Mouse (Mus musculus) intestine, embryonic 16.5 days (tissue): Measurements from ENCODE around the gene Med29. TPM values are rescaled to one million over a fixed set of nuclear protein-coding genes. Genes with fewer than 3 reads are reported as not detected.

Experiments used
- ATAC-seq: fragments of 200-750 bp; cut with Nextera tagmentation; 2 replicates; pipeline ENCODE4 v1.8.0; 2017; ENCODE audit warnings: moderate TSS enrichment, moderate library complexity
- H3K27ac ChIP-seq: fragments of 300-500 bp; sonication (generic); 2 replicates; pipeline ENCODE4 v1.5.1; 2014; ENCODE audit warnings: mild to moderate bottlenecking, low read length
- H3K27me3 ChIP-seq: fragments of 300-500 bp; sonication (generic); replicated peaks from 2 replicates; pipeline ENCODE4 v1.6.1; 2014; ENCODE audit warnings: low read length, control low read depth, mixed read lengths; ENCODE audit not compliant: control insufficient read depth, insufficient read depth
- H3K36me3 ChIP-seq: fragments of 300-500 bp; sonication (generic); 2 replicates; pipeline ENCODE4 v1.6.1; 2014; ENCODE audit warnings: low read length, control low read depth; ENCODE audit not compliant: control insufficient read depth, insufficient read depth
- H3K4me1 ChIP-seq: fragments of 300-500 bp; sonication (generic); 2 replicates; pipeline ENCODE4 v1.6.1; 2014; ENCODE audit warnings: low read length, control low read depth, mixed read lengths; ENCODE audit not compliant: control insufficient read depth, insufficient read depth
- H3K4me2 ChIP-seq: fragments of 300-500 bp; sonication (generic); 2 replicates; pipeline ENCODE4 v1.6.1; 2014; ENCODE audit warnings: low read depth, low read length, control low read depth
- H3K4me3 ChIP-seq: fragments of 300-500 bp; sonication (generic); 2 replicates; pipeline ENCODE4 v1.5.1; 2014; ENCODE audit warnings: mild to moderate bottlenecking, low read length
- H3K9ac ChIP-seq: fragments of 300-500 bp; sonication (generic); 2 replicates; pipeline ENCODE4 v1.6.1; 2014; ENCODE audit warnings: low read depth, low read length
- H3K9me3 ChIP-seq: fragments of 300-500 bp; sonication (generic); 2 replicates; pipeline ENCODE4 v1.6.1; 2016; ENCODE audit warnings: low read length, control low read depth; ENCODE audit not compliant: control insufficient read depth
- WGBS: fragments of 180-500 bp; shearing (Covaris S2); extraction: QIAGEN DNeasy Blood & Tissue Kit; methylation state at CpG from one replicate; pipeline ENCODE4 v1.1.7; 2014; 5-methylcytosine and 5-hydroxymethylcytosine counted together
- polyA plus RNA-seq: library from polyadenylated mRNA; unstranded; fragments of >200 nt; fragmentation: Nextera tagmentation; extraction: Ambion mirVana; gene quantifications from 2 replicates; pipeline ENCODE4 v1.2.1, GENCODE M21; 2015

The Med29 gene
- polyA plus RNA-seq, 1 experiment from 2014 or later: 53.9 TPM

- H3K4me2 ChIP-seq: no peak overlapping the region
- peaks cover 30% of the 10 kb centered on the region for H3K4me1 ChIP-seq
- H3K36me3 ChIP-seq: peaks cover 15% of the 10 kb centered on the region
- no peak overlapping the region for H3K4me3 ChIP-seq
- 2% methylated on average over 4 of the region's 4 CpGs for WGBS
- H3K9ac ChIP-seq: peak overlapping the region; percentile 43
- H3K9me3 ChIP-seq: no peaks in the 10 kb centered on the region
- peak overlapping the region; percentile 77 for H3K27ac ChIP-seq
- no peaks in the 10 kb centered on the region for H3K27me3 ChIP-seq
- ATAC-seq: peak; percentile 16
These were observed 6.0 kb downstream of the Med29 start for GRCm38 (mm10) chr7:28386462-28386861.

GRCm38 (mm10) chr7:28386007-28386406 lies 6.5 kb downstream of the Med29 start:
- Histone ChIP-seq H3K36me3 (peaks cover 15% of the 10 kb centered on the region), H3K9me3 (no peaks in the 10 kb centered on the region), H3K4me2 (no peak overlapping the region), H3K4me3 (no peak overlapping the region), H3K27me3 (no peaks in the 10 kb centered on the region), H3K4me1 (peaks cover 32% of the 10 kb centered on the region), H3K9ac (peak overlapping the region; percentile 43), H3K27ac (peak overlapping the region; percentile 77)
- no peak for ATAC-seq
- WGBS: 81% methylated on average over 7 of the region's 7 CpGs

- no peak for ATAC-seq
- Histone ChIP-seq H3K9ac (no peak overlapping the region), H3K36me3 (peaks cover 12% of the 10 kb centered on the region), H3K4me3 (no peak overlapping the region), H3K4me2 (no peak overlapping the region), H3K27ac (no peak overlapping the region), H3K4me1 (peaks cover 38% of the 10 kb centered on the region), H3K27me3 (no peaks in the 10 kb centered on the region), H3K9me3 (no peaks in the 10 kb centered on the region)
- whole genome bisulfite sequencing: 88% methylated on average over 9 of the region's 9 CpGs
These were observed 7.3 kb downstream of the Med29 start for GRCm38 (mm10) chr7:28385196-28385595.

GRCm38 (mm10) chr7:28384162-28384561 lies 8.3 kb downstream of the Med29 start:
- Histone ChIP-seq H3K9ac (no peak overlapping the region), H3K4me3 (no peak overlapping the region), H3K4me2 (no peak overlapping the region), H3K9me3 (no peaks in the 10 kb centered on the region), H3K36me3 (peaks cover 8% of the 10 kb centered on the region; the same call in 1 of the 2 replicates), H3K27me3 (no peaks in the 10 kb centered on the region), H3K4me1 (peaks cover 45% of the 10 kb centered on the region), H3K27ac (peak overlapping the region; percentile 100)
- 78% methylated on average over 6 of the region's 6 CpGs for WGBS
- no peak for ATAC-seq

- peaks cover 45% of the 10 kb centered on the region for H3K4me1 ChIP-seq
- H3K27ac ChIP-seq: peak overlapping the region; percentile 100
- 72% methylated on average over 4 of the region's 4 CpGs for WGBS
- no peak for ATAC-seq
- H3K36me3 ChIP-seq: peaks cover 5% of the 10 kb centered on the region; the same call in 1 of the 2 replicates
- H3K4me2 ChIP-seq: no peak overlapping the region
- 0 out of 2 replicates have a peak overlapping the region, but pooled peaks have one; percentile 35 for H3K9ac ChIP-seq
- H3K4me3 ChIP-seq: no peak overlapping the region
- no peaks in the 10 kb centered on the region for H3K27me3 ChIP-seq
- no peaks in the 10 kb centered on the region for H3K9me3 ChIP-seq
These were observed 8.9 kb downstream of the Med29 start for GRCm38 (mm10) chr7:28383606-28384005.

- peak overlapping the region; percentile 100 for H3K27ac ChIP-seq
- H3K27me3 ChIP-seq: no peaks in the 10 kb centered on the region
- no peaks in the 10 kb centered on the region for H3K9me3 ChIP-seq
- no peak overlapping the region for H3K4me3 ChIP-seq
- WGBS: 37% methylated on average over 11 of the region's 11 CpGs
- H3K4me2 ChIP-seq: peak overlapping the region; percentile 62
- H3K4me1 ChIP-seq: peaks cover 47% of the 10 kb centered on the region
- H3K9ac ChIP-seq: peak overlapping the region; percentile 79
- peaks cover under 1% of the 10 kb centered on the region; the same call in 1 of the 2 replicates for H3K36me3 ChIP-seq
- peak; percentile 70 for ATAC-seq
These were observed 9.5 kb downstream of the Med29 start for GRCm38 (mm10) chr7:28382981-28383396.

- H3K36me3 ChIP-seq: no peaks in the 10 kb centered on the region
- H3K4me2 ChIP-seq: peak overlapping the region; percentile 62
- H3K9ac ChIP-seq: peak overlapping the region; percentile 79
- peaks cover 51% of the 10 kb centered on the region for H3K4me1 ChIP-seq
- 47% methylated on average over 10 of the region's 12 CpGs for WGBS
- no peaks in the 10 kb centered on the region for H3K9me3 ChIP-seq
- ATAC-seq: peak; percentile 5; the same call in 1 of the 2 replicates
- H3K4me3 ChIP-seq: peak overlapping the region; percentile 47
- H3K27ac ChIP-seq: peak overlapping the region; percentile 100
- H3K27me3 ChIP-seq: no peaks in the 10 kb centered on the region
These were observed 10.1 kb downstream of the Med29 start for GRCm38 (mm10) chr7:28382347-28382951.

- no peaks in the 10 kb centered on the region for H3K27me3 ChIP-seq
- H3K36me3 ChIP-seq: no peaks in the 10 kb centered on the region
- H3K4me1 ChIP-seq: peaks cover 52% of the 10 kb centered on the region
- H3K9me3 ChIP-seq: no peaks in the 10 kb centered on the region
- WGBS: 2% methylated on average over 20 of the region's 20 CpGs
- H3K9ac ChIP-seq: peak overlapping the region; percentile 79
- peak overlapping the region; percentile 100 for H3K27ac ChIP-seq
- peak overlapping the region; percentile 62 for H3K4me2 ChIP-seq
- ATAC-seq: peak; percentile 47
- H3K4me3 ChIP-seq: peak overlapping the region; percentile 47
These were observed 10.6 kb downstream of the Med29 start for GRCm38 (mm10) chr7:28381938-28382337.

GRCm38 (mm10) chr7:28381017-28381790 lies 11.3 kb downstream of the Med29 start:
- peak overlapping the region; percentile 100 for H3K27ac ChIP-seq
- peak; percentile 21 for ATAC-seq
- peak overlapping the region; percentile 62 for H3K4me2 ChIP-seq
- peaks cover 50% of the 10 kb centered on the region for H3K4me1 ChIP-seq
- H3K4me3 ChIP-seq: peak overlapping the region; percentile 47
- WGBS: 3% methylated on average over 30 of the region's 30 CpGs
- no peaks in the 10 kb centered on the region for H3K36me3 ChIP-seq
- H3K9me3 ChIP-seq: no peaks in the 10 kb centered on the region
- H3K9ac ChIP-seq: peak overlapping the region; percentile 79
- no peaks in the 10 kb centered on the region for H3K27me3 ChIP-seq
